Mouse (Mus musculus) stomach, embryonic 15.5 days (tissue): Measurements from ENCODE around the gene Pgam2. TPM values are rescaled to one million over a fixed set of nuclear protein-coding genes. Genes with fewer than 3 reads are reported as not detected.
"Not testable (repeated sequence)": the region's sequence is repeated elsewhere in the genome, so short reads cannot be mapped to it uniquely, and the experiment has no call there.

Experiments
- ATAC-seq: fragments of 200-750 bp; cut with Nextera tagmentation; 2 replicates; pipeline ENCODE4 v1.8.0; 2017; ENCODE audit warnings: low read depth, moderate number of reproducible peaks, moderate TSS enrichment; ENCODE audit not compliant: insufficient read depth, low FRiP score
- H3K27ac ChIP-seq: fragments of 300-500 bp; sonication (generic); 2 replicates; pipeline ENCODE4 v1.5.1; 2015; ENCODE audit warnings: mild to moderate bottlenecking, inconsistent platforms
- H3K27me3 ChIP-seq: fragments of 300-500 bp; sonication (generic); replicated peaks from 2 replicates; pipeline ENCODE4 v1.6.1; 2015; ENCODE audit warnings: inconsistent platforms
- H3K36me3 ChIP-seq: fragments of 300-500 bp; sonication (generic); 2 replicates; pipeline ENCODE4 v1.6.1; 2015; ENCODE audit warnings: inconsistent platforms
- H3K4me1 ChIP-seq: fragments of 300-500 bp; sonication (generic); 2 replicates; pipeline ENCODE4 v1.6.1; 2015; ENCODE audit warnings: inconsistent platforms
- H3K4me2 ChIP-seq: fragments of 300-500 bp; sonication (generic); 2 replicates; pipeline ENCODE4 v1.6.1; 2015; ENCODE audit warnings: mild to moderate bottlenecking, inconsistent platforms
- H3K4me3 ChIP-seq: fragments of 300-500 bp; sonication (generic); replicated peaks from 2 replicates; pipeline ENCODE4 v1.5.1; 2015; ENCODE audit warnings: inconsistent platforms
- H3K9ac ChIP-seq: fragments of 300-500 bp; sonication (generic); 2 replicates; pipeline ENCODE4 v1.6.1; 2015; ENCODE audit warnings: inconsistent platforms
- H3K9me3 ChIP-seq: fragments of 300-500 bp; sonication (generic); 2 replicates; pipeline ENCODE4 v1.6.1; 2016; ENCODE audit warnings: inconsistent platforms
- WGBS: fragments of 180-500 bp; shearing (Covaris S2); methylation state at CpG from one replicate; pipeline ENCODE4 v1.1.7; 2015; 5-methylcytosine and 5-hydroxymethylcytosine counted together
- polyA plus RNA-seq: library from polyadenylated mRNA; unstranded; fragments of >200 nt; fragmentation: Nextera tagmentation; extraction: Ambion mirVana; gene quantifications from 2 replicates; pipeline ENCODE4 v1.2.1, GENCODE M21; 2015

Gene Pgam2
- polyA plus RNA-seq, 1 experiment from 2014 or later, result 3.4 TPM

GRCm38 (mm10) chr11:5836126-5836525 is 32.6 kb upstream of the Pgam2 start:
- no peaks in the 10 kb centered on the region for H3K9me3 ChIP-seq
- no peak overlapping the region for H3K4me2 ChIP-seq
- no peak overlapping the region for H3K27ac ChIP-seq
- no peak for ATAC-seq
- no peak overlapping the region for H3K9ac ChIP-seq
- no peaks in the 10 kb centered on the region for H3K4me1 ChIP-seq
- no peaks in the 10 kb centered on the region for H3K27me3 ChIP-seq
- no peaks in the 10 kb centered on the region for H3K36me3 ChIP-seq
- H3K4me3 ChIP-seq, result no peak overlapping the region
- WGBS, result 73% methylated on average over 1 of the region's 1 CpGs

DNA sequence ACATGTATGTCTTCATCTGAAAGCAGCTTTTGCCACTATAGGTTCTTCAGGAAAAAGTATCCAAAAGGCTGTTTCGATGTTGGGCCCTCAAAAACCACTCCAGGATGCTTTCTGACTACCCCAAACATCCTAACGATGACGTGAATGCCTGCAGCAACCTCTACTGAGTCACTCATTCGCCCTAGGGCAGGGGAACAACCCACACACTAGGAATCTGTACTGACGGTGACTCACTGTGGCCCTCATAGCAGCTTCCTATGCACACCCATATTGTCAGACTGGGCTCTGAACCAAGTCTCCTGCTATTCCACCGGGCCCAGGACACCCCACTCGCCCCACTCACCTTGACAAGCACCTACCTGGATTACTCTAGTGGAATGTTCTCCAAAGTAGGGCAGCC is 31.5 kb upstream of the Pgam2 start:
- no peaks in the 10 kb centered on the region for H3K27me3 ChIP-seq
- H3K9ac ChIP-seq, result no peak overlapping the region
- no peak overlapping the region for H3K27ac ChIP-seq
- WGBS, result 90% methylated on average over 7 of the region's 7 CpGs
- no peaks in the 10 kb centered on the region for H3K4me1 ChIP-seq
- H3K9me3 ChIP-seq, result no peaks in the 10 kb centered on the region
- ATAC-seq, result no peak
- H3K4me3 ChIP-seq, result no peak overlapping the region
- H3K36me3 ChIP-seq, result 0 out of 2 replicates have a peak, but pooled peaks cover 6% of the 10 kb centered on the region
- H3K4me2 ChIP-seq, result no peak overlapping the region

- H3K4me1 ChIP-seq, result no peaks in the 10 kb centered on the region
- no peak overlapping the region for H3K9ac ChIP-seq
- no peak overlapping the region for H3K4me2 ChIP-seq
- 84% methylated on average over 9 of the region's 9 CpGs for WGBS
- H3K27me3 ChIP-seq, result no peaks in the 10 kb centered on the region
- no peaks in the 10 kb centered on the region for H3K9me3 ChIP-seq
- no peak for ATAC-seq
- no peak overlapping the region for H3K4me3 ChIP-seq
- H3K36me3 ChIP-seq, result 0 out of 2 replicates have a peak, but pooled peaks cover 6% of the 10 kb centered on the region
- no peak overlapping the region for H3K27ac ChIP-seq
These were observed 31.0 kb upstream of the Pgam2 start for GRCm38 (mm10) chr11:5834506-5834905.

DNA sequence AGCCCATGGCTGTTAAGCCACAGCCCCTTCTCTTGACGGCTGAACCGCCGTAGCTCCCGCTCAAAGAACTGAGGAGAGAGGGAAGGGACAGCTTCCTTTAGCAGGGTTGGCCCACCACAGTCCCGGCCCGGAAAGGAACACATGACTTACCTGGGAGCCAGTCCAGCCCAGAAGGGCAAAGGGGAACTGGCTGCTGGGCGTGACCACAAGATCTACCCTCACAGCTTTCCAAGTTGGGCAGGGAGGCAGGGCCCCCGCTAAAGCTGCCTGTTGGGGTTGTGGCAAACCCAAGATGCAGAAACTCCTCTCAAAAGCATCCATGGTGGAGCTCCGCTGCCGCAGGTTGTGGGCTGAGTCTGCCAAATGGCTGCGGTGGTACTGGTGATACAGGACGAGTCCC is 25.8 kb upstream of the Pgam2 start:
- Histone ChIP-seq H3K4me2 (no peak overlapping the region), H3K9me3 (no peaks in the 10 kb centered on the region), H3K4me3 (no peak overlapping the region), H3K36me3 (0 out of 2 replicates have a peak, but pooled peaks cover 11% of the 10 kb centered on the region), H3K4me1 (no peaks in the 10 kb centered on the region), H3K9ac (no peak overlapping the region), H3K27me3 (no peaks in the 10 kb centered on the region), H3K27ac (no peak overlapping the region)
- WGBS, result 87% methylated on average over 12 of the region's 12 CpGs
- no peak for ATAC-seq

DNA sequence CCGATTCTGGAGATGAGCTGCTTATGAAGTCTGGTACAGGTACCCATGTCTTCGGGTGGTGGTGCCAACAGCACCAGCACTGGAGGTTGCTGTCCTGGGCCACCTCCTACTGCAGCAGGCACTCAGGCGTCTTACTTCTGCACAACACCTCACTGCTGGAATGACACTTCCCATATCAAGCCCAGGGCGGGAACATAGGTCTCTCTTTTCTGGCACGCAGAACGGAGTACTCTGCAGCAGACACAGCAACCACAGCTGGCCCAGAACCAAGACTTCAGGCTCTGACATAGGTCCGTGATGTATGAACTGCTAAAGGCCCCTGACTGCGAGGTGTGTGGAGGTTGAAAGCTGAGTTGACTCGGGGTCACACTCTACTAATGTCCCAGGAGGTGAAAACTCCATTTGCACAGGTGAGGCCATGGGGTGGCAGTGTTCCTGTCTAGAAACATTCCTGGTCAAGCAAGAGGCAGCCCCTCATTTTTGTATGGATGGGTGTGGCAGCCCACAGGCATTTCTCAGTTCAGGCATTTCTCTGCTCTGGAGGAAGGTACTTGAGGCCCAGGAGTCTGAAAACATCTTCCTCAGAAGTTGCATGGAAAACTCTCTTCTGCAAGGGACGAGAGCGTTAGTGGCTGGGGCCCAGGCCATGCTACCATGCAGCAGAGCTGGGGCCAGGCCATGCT is 25.1 kb upstream of the Pgam2 start:
- H3K4me1 ChIP-seq, result no peaks in the 10 kb centered on the region
- H3K9ac ChIP-seq, result no peak overlapping the region
- no peak overlapping the region for H3K4me3 ChIP-seq
- WGBS, result 84% methylated on average over 11 of the region's 11 CpGs
- ATAC-seq, result no peak
- no peak overlapping the region for H3K4me2 ChIP-seq
- H3K27me3 ChIP-seq, result no peaks in the 10 kb centered on the region
- H3K36me3 ChIP-seq, result 0 out of 2 replicates have a peak, but pooled peaks cover 11% of the 10 kb centered on the region
- no peak overlapping the region for H3K27ac ChIP-seq
- H3K9me3 ChIP-seq, result no peaks in the 10 kb centered on the region

DNA sequence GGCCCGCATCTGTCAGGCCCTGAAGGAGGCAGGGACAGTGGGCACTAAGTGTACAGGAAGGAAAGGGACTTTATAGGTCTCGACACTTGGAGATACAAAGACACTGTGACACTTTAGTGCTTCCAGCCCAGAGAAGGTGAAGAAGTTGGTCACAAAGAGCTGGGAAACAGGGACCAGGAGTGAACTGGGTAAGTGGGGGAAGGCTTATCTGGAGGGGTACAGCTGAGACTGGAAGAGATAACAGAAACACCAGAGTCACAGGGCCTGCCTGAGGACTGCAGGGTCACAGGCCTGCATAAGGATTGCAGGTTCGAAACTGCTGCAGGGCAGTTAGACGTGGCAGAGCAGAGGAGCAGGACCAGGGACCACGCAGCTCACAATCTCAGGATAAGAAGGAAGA is 24.4 kb upstream of the Pgam2 start:
- no peak overlapping the region for H3K27ac ChIP-seq
- H3K27me3 ChIP-seq, result no peaks in the 10 kb centered on the region
- H3K4me2 ChIP-seq, result no peak overlapping the region
- H3K4me1 ChIP-seq, result no peaks in the 10 kb centered on the region
- H3K9me3 ChIP-seq, result no peaks in the 10 kb centered on the region
- 0 out of 2 replicates have a peak, but pooled peaks cover 11% of the 10 kb centered on the region for H3K36me3 ChIP-seq
- H3K4me3 ChIP-seq, result no peak overlapping the region
- 88% methylated on average over 5 of the region's 5 CpGs for WGBS
- no peak for ATAC-seq
- H3K9ac ChIP-seq, result no peak overlapping the region

DNA sequence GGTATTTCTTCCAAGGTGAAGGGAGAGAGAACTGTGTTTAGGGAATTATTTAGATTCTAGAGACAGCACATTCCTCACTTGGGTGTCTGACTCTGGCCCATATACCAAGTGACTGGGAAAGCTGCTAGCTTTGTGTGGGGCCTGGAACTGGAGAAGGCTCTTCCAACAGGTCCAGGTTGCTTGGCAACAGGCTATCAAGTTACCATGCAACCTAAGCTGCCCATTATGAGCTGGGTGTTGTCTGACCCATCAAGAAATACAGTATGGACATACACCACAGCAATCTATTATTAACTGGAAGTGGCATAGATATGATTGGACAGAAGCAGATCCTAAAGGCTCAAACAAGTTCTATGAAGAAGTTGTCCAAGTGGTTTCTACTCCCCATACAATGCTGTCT is 21.9 kb upstream of the Pgam2 start:
- 0 out of 2 replicates have a peak, but pooled peaks cover 6% of the 10 kb centered on the region for H3K36me3 ChIP-seq
- H3K9ac ChIP-seq, result no peak overlapping the region
- H3K4me2 ChIP-seq, result no peak overlapping the region
- H3K9me3 ChIP-seq, result no peaks in the 10 kb centered on the region
- no peak overlapping the region for H3K4me3 ChIP-seq
- ATAC-seq, result no peak
- no peak overlapping the region for H3K27ac ChIP-seq
- no peaks in the 10 kb centered on the region for H3K4me1 ChIP-seq
- H3K27me3 ChIP-seq, result no peaks in the 10 kb centered on the region

DNA sequence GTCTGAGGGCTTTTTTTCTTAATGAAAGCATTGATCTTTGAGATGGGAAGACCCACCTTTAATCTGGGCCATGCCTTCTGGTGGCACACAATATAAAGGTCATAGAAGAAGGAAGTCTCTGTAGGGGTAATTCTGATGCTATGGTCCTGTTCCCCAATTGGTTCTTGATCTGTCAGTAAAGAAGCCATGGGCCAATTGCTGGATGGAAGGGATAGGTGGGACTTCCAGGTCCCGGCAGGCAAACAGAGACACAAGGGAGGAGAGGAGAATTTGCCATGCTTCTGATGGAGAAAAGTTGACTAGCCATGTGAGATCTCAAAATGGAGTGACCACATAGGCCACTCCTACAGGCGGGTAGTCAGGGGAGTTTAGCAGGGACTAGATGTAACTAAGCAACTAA is 15.7 kb upstream of the Pgam2 start:
- Histone ChIP-seq H3K27ac (no peak overlapping the region), H3K9ac (no peak overlapping the region), H3K4me2 (no peak overlapping the region), H3K36me3 (no peaks in the 10 kb centered on the region), H3K4me1 (no peaks in the 10 kb centered on the region), H3K27me3 (no peaks in the 10 kb centered on the region), H3K4me3 (no peak overlapping the region), H3K9me3 (no peaks in the 10 kb centered on the region)
- 63% methylated on average over 2 of the region's 2 CpGs for WGBS
- ATAC-seq, result no peak

DNA sequence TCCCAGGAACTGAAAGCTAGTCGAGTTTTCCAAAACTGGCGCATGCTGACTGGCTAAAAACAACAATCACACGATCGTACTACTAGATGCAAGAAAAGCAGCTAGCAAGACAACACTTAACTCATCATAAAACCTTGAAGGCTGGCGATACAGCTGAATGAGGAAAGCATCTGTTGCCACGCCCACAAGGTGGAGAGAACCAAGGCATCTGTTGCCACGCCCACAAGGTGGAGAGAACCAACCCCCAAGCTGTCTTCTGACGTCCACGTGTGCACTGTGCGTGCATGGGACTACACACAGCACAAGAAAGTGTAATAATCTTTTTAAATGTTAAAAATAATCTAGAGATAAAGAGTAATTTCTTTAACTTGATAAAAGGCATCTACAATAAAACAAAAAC is 9.8 kb upstream of the Pgam2 start:
- ATAC-seq, result no peak

GRCm38 (mm10) chr11:5809487-5809886 is 6.0 kb upstream of the Pgam2 start:
- not testable (repeated sequence) for H3K9me3 ChIP-seq, H3K4me3 ChIP-seq, H3K4me2 ChIP-seq, ATAC-seq, H3K9ac ChIP-seq, H3K27ac ChIP-seq, H3K36me3 ChIP-seq, H3K27me3 ChIP-seq, H3K4me1 ChIP-seq
- WGBS, result 85% methylated on average over 4 of the region's 4 CpGs

More for the DNA sequence above, 9.8 kb upstream of the Pgam2 start:
- Histone ChIP-seq H3K9me3 (no peaks in the 10 kb centered on the region), H3K4me1 (no peaks in the 10 kb centered on the region), H3K4me3 (no peak overlapping the region), H3K36me3 (no peaks in the 10 kb centered on the region), H3K4me2 (no peak overlapping the region), H3K27ac (no peak overlapping the region), H3K27me3 (no peaks in the 10 kb centered on the region), H3K9ac (no peak overlapping the region)
- 73% methylated on average over 10 of the region's 10 CpGs for WGBS

GRCm38 (mm10) chr11:5807956-5808355 is 4.4 kb upstream of the Pgam2 start:
- Histone ChIP-seq H3K27me3 (no peaks in the 10 kb centered on the region), H3K4me1 (peaks cover 9% of the 10 kb centered on the region; the same call in 1 of the 2 replicates), H3K27ac (no peak overlapping the region), H3K9ac (no peak overlapping the region), H3K36me3 (no peaks in the 10 kb centered on the region), H3K9me3 (no peaks in the 10 kb centered on the region), H3K4me3 (no peak overlapping the region), H3K4me2 (no peak overlapping the region)
- WGBS, result 85% methylated on average over 9 of the region's 9 CpGs
- no peak for ATAC-seq

DNA sequence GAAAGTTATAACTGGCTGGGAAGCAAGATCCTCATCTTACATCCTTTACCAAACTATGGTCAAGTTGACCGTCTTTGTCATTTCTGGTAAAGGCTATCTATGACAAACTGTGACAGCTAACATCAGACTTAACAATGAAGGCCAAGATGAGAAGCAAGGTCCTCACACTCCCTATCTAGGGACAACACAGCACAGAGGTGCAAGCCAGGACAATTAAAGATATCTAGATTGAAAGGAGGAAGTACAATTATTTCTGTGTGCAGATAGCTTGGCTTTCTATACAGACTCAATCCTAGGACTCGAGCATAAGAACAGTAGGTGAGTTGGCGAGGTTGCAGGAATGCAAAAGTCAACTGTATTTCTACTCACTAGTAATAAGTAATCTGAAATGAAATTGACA is 2.2 kb upstream of the Pgam2 start:
- peaks cover 1% of the 10 kb centered on the region; the same call in 1 of the 2 replicates for H3K36me3 ChIP-seq
- no peak overlapping the region for H3K9ac ChIP-seq
- no peaks in the 10 kb centered on the region for H3K9me3 ChIP-seq
- no peak overlapping the region for H3K4me2 ChIP-seq
- H3K27me3 ChIP-seq, result no peaks in the 10 kb centered on the region
- 81% methylated on average over 3 of the region's 3 CpGs for WGBS
- ATAC-seq, result no peak
- peaks cover 9% of the 10 kb centered on the region; the same call in 1 of the 2 replicates for H3K4me1 ChIP-seq
- no peak overlapping the region for H3K4me3 ChIP-seq
- H3K27ac ChIP-seq, result no peak overlapping the region

GRCm38 (mm10) chr11:5804174-5804573 is 641 bp upstream of the Pgam2 start:
- Histone ChIP-seq H3K4me2 (no peak overlapping the region), H3K4me1 (peaks cover 13% of the 10 kb centered on the region; the same call in 1 of the 2 replicates), H3K27ac (no peak overlapping the region), H3K4me3 (no peak overlapping the region), H3K9me3 (no peaks in the 10 kb centered on the region), H3K27me3 (no peaks in the 10 kb centered on the region), H3K9ac (no peak overlapping the region), H3K36me3 (peaks cover 17% of the 10 kb centered on the region)
- no peak for ATAC-seq
- WGBS, result 50% methylated on average over 5 of the region's 5 CpGs
